Comparison of ENCODE assay signal across 8 mouse cellular contexts in the genomic region with DNA sequence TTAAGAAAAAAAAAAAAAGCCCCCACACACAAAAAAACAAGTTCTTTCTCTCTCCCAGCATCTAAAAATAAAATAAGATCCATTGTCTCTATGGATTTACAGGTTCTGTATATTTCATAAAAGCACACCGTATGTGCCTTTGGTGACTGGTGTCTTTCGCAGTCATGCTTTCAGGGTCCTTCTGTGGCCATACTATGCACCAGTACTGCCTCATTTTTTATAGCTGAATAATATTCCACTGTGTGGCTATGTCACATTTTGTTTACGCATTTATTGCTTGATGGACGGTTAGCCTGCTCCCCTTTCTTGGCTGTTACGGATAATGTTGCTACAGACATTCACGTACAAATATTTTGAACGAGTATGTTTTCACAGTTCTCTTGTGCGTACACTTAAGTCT. TPM values are rescaled to one million over a fixed set of nuclear protein-coding genes. Genes with fewer than 3 reads are reported as not detected.
DNase-seq lines count a peak whose midpoint lies in the region; ATAC-seq and TF ChIP-seq lines count a peak whose summit lies in the region.

No protein-coding gene starts in this region.

- no peaks in the 10 kb centered on the region for H3K27me3 ChIP-seq in heart, embryonic 10.5 days (ENCODE audit: insufficient read depth, poor library complexity, severe bottlenecking)
- no peaks in the 10 kb centered on the region for H3K27me3 ChIP-seq in G1E (ENCODE audit: insufficient read depth, low read length)
- H3K27me3 ChIP-seq in hindbrain, embryonic 10.5 days (ENCODE audit: insufficient read depth, poor library complexity, severe bottlenecking) = no peaks in the 10 kb centered on the region
- H3K27me3 ChIP-seq in liver, postnatal 0 days (ENCODE audit: insufficient read depth, low read length) = no peaks in the 10 kb centered on the region

- 42% methylated on average over 8 of the region's 8 CpGs for WGBS in heart, embryonic 10.5 days
- 49% methylated on average over 8 of the region's 8 CpGs for WGBS in hindbrain, embryonic 10.5 days
- 42% methylated on average over 8 of the region's 8 CpGs for WGBS in liver, postnatal 0 days (ENCODE audit: insufficient replicate concordance)

- peaks cover 12% of the 10 kb centered on the region; the same call in 1 of the 2 replicates for H3K4me1 ChIP-seq in heart, embryonic 10.5 days
- H3K4me1 ChIP-seq in G1E (ENCODE audit: insufficient read depth, low read depth, low read length) = peaks cover 44% of the 10 kb centered on the region
- peaks cover 18% of the 10 kb centered on the region for H3K4me1 ChIP-seq in hindbrain, embryonic 10.5 days (replicated peaks)
- peaks cover 18% of the 10 kb centered on the region for H3K4me1 ChIP-seq in liver, postnatal 0 days (ENCODE audit: insufficient read depth)

- no peak for ATAC-seq in G1E (ENCODE audit: extremely low read depth, insufficient number of reproducible peaks, low FRiP score, poor library complexity, severe bottlenecking)
- no peak for ATAC-seq in liver, postnatal 0 days

- no peak for DNase-seq in heart, embryonic 10.5 days (ENCODE audit: low spot score)
- DNase-seq in heart, postnatal 25 days (ENCODE audit: low spot score) = no peak
- no peak for DNase-seq in G1E (ENCODE audit: low spot score)
- no peak for DNase-seq in hindbrain, embryonic 10.5 days (ENCODE audit: low spot score)
- no peak for DNase-seq in liver, postnatal 0 days
- DNase-seq in urinary bladder, adult 2 months (ENCODE audit: low spot score) = no peak
- no peak for DNase-seq in right cerebral cortex, postnatal 14 days
- DNase-seq in left cerebral cortex, postnatal 14 days (ENCODE audit: low spot score in 2 of 2) = no peak

- intact Hi-C loops in heart, postnatal 25 days (cut with DNase I) = no loop called here
- intact Hi-C loops in left cerebral cortex, postnatal 14 days (cut with DNase I) = no loop called here

- peaks cover 45% of the 10 kb centered on the region for H3K36me3 ChIP-seq in heart, embryonic 10.5 days
- H3K36me3 ChIP-seq in G1E (replicated peaks) = peaks cover 71% of the 10 kb centered on the region
- peaks cover 62% of the 10 kb centered on the region for H3K36me3 ChIP-seq in hindbrain, embryonic 10.5 days
- H3K36me3 ChIP-seq in liver, postnatal 0 days (replicated peaks; ENCODE audit: insufficient read depth, low read length) = peaks cover 7% of the 10 kb centered on the region

- H3K27ac ChIP-seq in heart, embryonic 10.5 days = peak overlapping the region; percentile 99; the same call in 1 of the 2 replicates
- H3K27ac ChIP-seq in hindbrain, embryonic 10.5 days = peak overlapping the region; percentile 97
- H3K27ac ChIP-seq in liver, postnatal 0 days (ENCODE audit: low read depth) = no peak overlapping the region

- no peak for TF ChIP-seq EP300 in liver, postnatal 0 days (IDR thresholded peaks at IDR 0.05; ENCODE audit: low read depth)

- H3K9me3 ChIP-seq in heart, embryonic 10.5 days = no peaks in the 10 kb centered on the region
- H3K9me3 ChIP-seq in G1E (replicated peaks) = no peaks in the 10 kb centered on the region
- H3K9me3 ChIP-seq in hindbrain, embryonic 10.5 days = no peaks in the 10 kb centered on the region
- H3K9me3 ChIP-seq in liver, postnatal 0 days (ENCODE audit: low read length) = no peaks in the 10 kb centered on the region

- H3K9ac ChIP-seq in liver, postnatal 0 days (replicated peaks) = peak overlapping the region; percentile 67; the same call in 1 of the 2 replicates

- H3K4me3 ChIP-seq in heart, embryonic 10.5 days = peak overlapping the region; percentile 77
- peak overlapping the region; percentile 80 for H3K4me3 ChIP-seq in G1E (ENCODE audit: low read depth, low read length)
- peak overlapping the region; percentile 82 for H3K4me3 ChIP-seq in hindbrain, embryonic 10.5 days
- H3K4me3 ChIP-seq in liver, postnatal 0 days (ENCODE audit: low read depth, low read length) = peak overlapping the region; percentile 65

- H3K4me2 ChIP-seq in liver, postnatal 0 days (ENCODE audit: low read depth, low read length) = peak overlapping the region; percentile 67

- no peak for TF ChIP-seq CTCF in G1E (IDR thresholded peaks at IDR 0.05; ENCODE audit: low read depth, low read length)
- no peak for TF ChIP-seq CTCF in liver, postnatal 0 days (IDR thresholded peaks at IDR 0.05; ENCODE audit: low read depth)

RNA-seq across cellular contexts. Expression of a gene that starts 0.6 kb away (rescaled TPM):
- 139 and 141 TPM in 2 replicates for polyA plus RNA-seq in heart, embryonic 10.5 days (2016; fragmentation: Nextera tagmentation; extraction: Ambion mirVana)
- total RNA-seq in heart, postnatal 25 days (2021) = 10 to 100 TPM; 61.7 to 63.8 TPM
- total RNA-seq in G1E (2014; fragmentation: Nextera tagmentation) (19.5 and 26.2 TPM in 2 replicates), G1E (2017) (54.7 and 70.9 TPM in 2 replicates)
- 66.3 and 70.6 TPM in 2 replicates for polyA plus RNA-seq in G1E (2012)
- 133 and 157 TPM in 2 replicates for polyA plus RNA-seq in hindbrain, embryonic 10.5 days (2016; fragmentation: Nextera tagmentation; extraction: Ambion mirVana)
- 73.2 and 81.4 TPM in 2 replicates for polyA plus RNA-seq in liver, postnatal 0 days (2015; fragmentation: Nextera tagmentation; extraction: Ambion mirVana)
- polyA plus RNA-seq in urinary bladder, adult 2 months (2012; rRNA removed) = 93.5 and 105 TPM in 2 replicates
- 10 to 100 TPM; 65.2 to 72.5 TPM for total RNA-seq in left cerebral cortex, postnatal 14 days (2021)

RNA-seq across cellular contexts. Expression of a gene that starts 0.8 kb away (rescaled TPM):
- polyA plus RNA-seq in heart, embryonic 10.5 days (2016; fragmentation: Nextera tagmentation; extraction: Ambion mirVana) = 24.7 and 33.4 TPM in 2 replicates
- total RNA-seq in heart, postnatal 25 days (2021) = under 1 TPM; 0.13 to 0.17 TPM
- total RNA-seq in G1E (2014; fragmentation: Nextera tagmentation) (14.4 and 17.9 TPM in 2 replicates), G1E (2017) (39.0 and 42.0 TPM in 2 replicates)
- polyA plus RNA-seq in G1E (2012) = 25.8 and 29.4 TPM in 2 replicates
- polyA plus RNA-seq in hindbrain, embryonic 10.5 days (2016; fragmentation: Nextera tagmentation; extraction: Ambion mirVana) = 42.3 and 57.1 TPM in 2 replicates
- 4.5 and 4.9 TPM in 2 replicates for polyA plus RNA-seq in liver, postnatal 0 days (2015; fragmentation: Nextera tagmentation; extraction: Ambion mirVana)
- polyA plus RNA-seq in urinary bladder, adult 2 months (2012; rRNA removed) = 0.52 and 0.53 TPM in 2 replicates
- total RNA-seq in left cerebral cortex, postnatal 14 days (2021) = under 1 TPM; 0.21 to 0.79 TPM

RNA-seq across cellular contexts. Expression of a gene that starts 23.4 kb away (rescaled TPM):
- 229 and 251 TPM in 2 replicates for polyA plus RNA-seq in heart, embryonic 10.5 days (2016; fragmentation: Nextera tagmentation; extraction: Ambion mirVana)
- 10 to 100 TPM; 32.1 to 33.4 TPM for total RNA-seq in heart, postnatal 25 days (2021)
- total RNA-seq in G1E (2014; fragmentation: Nextera tagmentation) (107 and 120 TPM in 2 replicates), G1E (2017) (106 and 117 TPM in 2 replicates)
- polyA plus RNA-seq in G1E (2012) = 146 and 181 TPM in 2 replicates
- 274 and 275 TPM in 2 replicates for polyA plus RNA-seq in hindbrain, embryonic 10.5 days (2016; fragmentation: Nextera tagmentation; extraction: Ambion mirVana)
- 51.7 and 57.0 TPM in 2 replicates for polyA plus RNA-seq in liver, postnatal 0 days (2015; fragmentation: Nextera tagmentation; extraction: Ambion mirVana)
- polyA plus RNA-seq in urinary bladder, adult 2 months (2012; rRNA removed) = 62.8 and 64.7 TPM in 2 replicates
- total RNA-seq in left cerebral cortex, postnatal 14 days (2021) = 10 to 100 TPM; 83.8 to 84.9 TPM

RNA-seq across cellular contexts. Expression of a gene that starts 24.3 kb away (rescaled TPM):
- polyA plus RNA-seq in heart, embryonic 10.5 days (2016; fragmentation: Nextera tagmentation; extraction: Ambion mirVana) = 16.7 and 17.4 TPM in 2 replicates
- 1 to 10 TPM; 9.6 to 9.7 TPM for total RNA-seq in heart, postnatal 25 days (2021)
- 4.5 and 9.9 TPM in 2 replicates for total RNA-seq in G1E (2014; fragmentation: Nextera tagmentation)
- 6.6 and 7.0 TPM in 2 replicates for total RNA-seq in G1E (2017)
- 14.7 and 16.4 TPM in 2 replicates for polyA plus RNA-seq in G1E (2012)
- 13.9 and 16.7 TPM in 2 replicates for polyA plus RNA-seq in hindbrain, embryonic 10.5 days (2016; fragmentation: Nextera tagmentation; extraction: Ambion mirVana)
- polyA plus RNA-seq in liver, postnatal 0 days (2015; fragmentation: Nextera tagmentation; extraction: Ambion mirVana) = 2.7 and 2.9 TPM in 2 replicates
- 12.7 and 15.9 TPM in 2 replicates for polyA plus RNA-seq in urinary bladder, adult 2 months (2012; rRNA removed)
- total RNA-seq in left cerebral cortex, postnatal 14 days (2021) = 10 to 100 TPM; 23.1 to 25.8 TPM

RNA-seq across cellular contexts. Expression of a gene that starts 51.3 kb away (rescaled TPM):
- polyA plus RNA-seq in heart, embryonic 10.5 days (2016; fragmentation: Nextera tagmentation; extraction: Ambion mirVana) = 2.8 and 4.1 TPM in 2 replicates
- total RNA-seq in heart, postnatal 25 days (2021) = 10 to 100 TPM; 16.2 to 18.3 TPM
- 1.4 and 1.6 TPM in 2 replicates for total RNA-seq in G1E (2014; fragmentation: Nextera tagmentation)
- 0.27 and 0.81 TPM in 2 replicates for total RNA-seq in G1E (2017)
- 1.5 and 1.6 TPM in 2 replicates for polyA plus RNA-seq in G1E (2012)
- polyA plus RNA-seq in hindbrain, embryonic 10.5 days (2016; fragmentation: Nextera tagmentation; extraction: Ambion mirVana) = 3.7 and 4.5 TPM in 2 replicates
- polyA plus RNA-seq in liver, postnatal 0 days (2015; fragmentation: Nextera tagmentation; extraction: Ambion mirVana) = 4.2 and 4.4 TPM in 2 replicates
- polyA plus RNA-seq in urinary bladder, adult 2 months (2012; rRNA removed) = 29.6 and 31.8 TPM in 2 replicates
- total RNA-seq in left cerebral cortex, postnatal 14 days (2021) = 10 to 100 TPM; 16.9 to 17.2 TPM
